Mouse (Mus musculus) olfactory bulb, adult 2 months (tissue): ENCODE results near the gene Jph3.

ENCODE experiments used
- CTCF ChIP-seq: fragments of 200-500 bp; IDR thresholded peaks from 2 replicates; pipeline ENCODE4 v1.5.1; 2012; ENCODE audit warnings: low read depth, mild to moderate bottlenecking, low read length, moderate library complexity; ENCODE audit not compliant: insufficient read depth
- POLR2A ChIP-seq: fragments of 200-500 bp; IDR thresholded peaks from 2 replicates; pipeline ENCODE4 v1.6.1; 2012; ENCODE audit warnings: mild to moderate bottlenecking, low read depth, low read length, moderate library complexity; ENCODE audit not compliant: insufficient read depth

DNA sequence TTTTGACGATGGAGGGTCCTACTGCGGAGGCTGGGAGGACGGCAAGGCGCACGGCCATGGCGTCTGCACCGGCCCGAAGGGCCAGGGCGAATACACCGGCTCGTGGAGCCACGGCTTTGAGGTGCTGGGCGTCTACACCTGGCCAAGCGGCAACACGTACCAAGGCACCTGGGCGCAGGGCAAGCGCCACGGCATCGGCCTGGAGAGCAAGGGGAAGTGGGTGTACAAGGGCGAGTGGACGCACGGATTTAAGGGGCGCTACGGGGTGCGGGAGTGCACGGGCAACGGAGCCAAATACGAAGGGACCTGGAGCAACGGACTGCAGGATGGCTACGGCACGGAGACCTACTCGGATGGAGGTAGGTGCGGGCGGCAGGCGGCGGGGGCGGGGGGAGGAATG, 1.2 kb downstream of the Jph3 start:
- TF ChIP-seq CTCF (no peak), POLR2A (no peak)
